Mouse (Mus musculus) intestine, embryonic 16.5 days (tissue): ENCODE results near the gene Mrvi1. TPM values are rescaled to one million over a fixed set of nuclear protein-coding genes. Genes with fewer than 3 reads are reported as not detected.

ENCODE experiments used
- polyA plus RNA-seq: library from polyadenylated mRNA; unstranded; fragments of >200 nt; fragmentation: Nextera tagmentation; extraction: Ambion mirVana; gene quantifications from 2 replicates; pipeline ENCODE4 v1.2.1, GENCODE M21; 2015

Gene Mrvi1
- polyA plus RNA-seq, 1 experiment from 2014 or later = 12.0 TPM

Other genes with a start within 250 kb of the Mrvi1 start
- 4.0 and 4.5 TPM in 2 replicates for gene Ampd3, start 214.3 kb downstream of the Mrvi1 start, polyA plus RNA-seq
- gene Rnf141, start 138.0 kb downstream of the Mrvi1 start, polyA plus RNA-seq = 37.5 and 39.0 TPM in 2 replicates
- 13.8 and 15.1 TPM in 2 replicates for gene Lyve1, start 119.2 kb downstream of the Mrvi1 start, polyA plus RNA-seq
- 45.1 and 48.7 TPM in 2 replicates for gene Ctr9, start 46.5 kb upstream of the Mrvi1 start, polyA plus RNA-seq
- 621 and 629 TPM in 2 replicates for gene Eif4g2, start 100.6 kb upstream of the Mrvi1 start, polyA plus RNA-seq